Mouse (Mus musculus) layer of hippocampus, adult 9-10 months (tissue): ENCODE measurements around the gene Cryab.

Experiments used
- DNase-seq: peaks from one replicate; pipeline ENCODE4 v3.0.0; 2022; ENCODE audit warnings: low spot score

Gene Cryab

GRCm38 (mm10) chr9:50797641-50798040 lies 46.5 kb downstream of the Cryab start:
- DNase-seq: no peak

- DNase-seq: no peak
These were observed 47.2 kb downstream of the Cryab start for GRCm38 (mm10) chr9:50798368-50798767.

- no peak for DNase-seq
These were observed 49.9 kb downstream of the Cryab start for GRCm38 (mm10) chr9:50800985-50801384.

- DNase-seq: no peak
These were observed 52.0 kb downstream of the Cryab start for GRCm38 (mm10) chr9:50803055-50803671.
